Mouse (Mus musculus): ENCODE data around the gene Tmeff2.

The Tmeff2 gene

DNA sequence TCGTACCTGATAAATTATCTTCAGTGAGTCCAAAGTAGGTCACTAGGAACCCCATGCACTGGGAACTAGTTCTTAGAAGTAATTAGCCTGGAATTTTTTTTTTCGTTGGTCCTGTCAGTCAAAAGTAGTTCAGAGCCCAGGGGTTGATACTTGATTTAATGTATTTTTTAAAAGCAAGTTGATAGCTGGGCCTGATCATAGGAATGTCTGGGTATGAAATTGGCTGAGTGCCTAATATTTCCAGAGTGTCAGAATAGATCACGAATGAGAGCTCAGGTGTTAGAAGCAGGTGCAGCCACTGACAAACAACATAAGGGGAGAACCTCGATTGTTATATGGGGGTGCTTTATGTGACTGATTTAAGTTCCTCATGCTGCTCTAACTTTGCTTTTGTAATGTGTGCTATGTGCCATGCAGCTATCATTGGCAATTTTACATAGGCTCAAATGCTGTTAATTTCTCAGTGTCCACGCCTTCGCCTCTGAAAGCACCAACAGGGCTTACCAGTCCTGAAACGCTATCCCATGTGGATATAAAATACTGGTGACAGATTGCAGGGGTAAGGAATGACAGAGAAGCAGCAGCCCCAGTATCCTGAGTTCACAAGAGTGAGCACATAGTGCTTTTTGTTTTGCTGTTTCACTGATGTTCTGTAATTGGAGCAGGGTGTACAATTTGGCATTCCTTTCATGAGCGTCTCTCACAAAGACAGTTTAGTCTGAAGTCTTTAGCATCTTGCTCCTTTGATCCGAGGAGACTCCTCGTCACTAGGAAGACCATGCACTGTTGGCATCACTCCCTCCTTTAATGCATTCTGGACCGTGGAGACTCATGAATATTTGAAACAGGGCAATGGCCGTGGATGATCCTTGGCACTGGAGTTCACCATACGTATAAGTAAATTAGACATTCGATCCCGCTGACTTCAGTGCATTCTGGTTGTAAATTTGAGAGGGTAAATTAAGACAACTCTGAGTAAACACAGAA lies 175.6 kb downstream of the Tmeff2 start:
- no peak for TF ChIP-seq POU5F1 (IDR thresholded peaks at IDR 0.05; ENCODE audit: borderline replicate concordance, low read length)
- TF ChIP-seq NANOG (IDR thresholded peaks at IDR 0.05; ENCODE audit: borderline replicate concordance, low read length) = no peak
- TF ChIP-seq CTCF (conservative IDR thresholded peaks at IDR 0.05; ENCODE audit: low read length) = no peak
- Histone ChIP-seq H3K4me1 (replicated peaks; ENCODE audit: low read depth, low read length) (no peaks in the 10 kb centered on the region), H3K4me3 (replicated peaks; ENCODE audit: low read length) (no peak overlapping the region), H3K36me3 (ENCODE audit: insufficient read depth, low read length) (no peaks in the 10 kb centered on the region), H3K9me3 (ENCODE audit: low read length) (no peaks in the 10 kb centered on the region), H3K27me3 (ENCODE audit: insufficient read depth, low read length) (no peaks in the 10 kb centered on the region)

DNA sequence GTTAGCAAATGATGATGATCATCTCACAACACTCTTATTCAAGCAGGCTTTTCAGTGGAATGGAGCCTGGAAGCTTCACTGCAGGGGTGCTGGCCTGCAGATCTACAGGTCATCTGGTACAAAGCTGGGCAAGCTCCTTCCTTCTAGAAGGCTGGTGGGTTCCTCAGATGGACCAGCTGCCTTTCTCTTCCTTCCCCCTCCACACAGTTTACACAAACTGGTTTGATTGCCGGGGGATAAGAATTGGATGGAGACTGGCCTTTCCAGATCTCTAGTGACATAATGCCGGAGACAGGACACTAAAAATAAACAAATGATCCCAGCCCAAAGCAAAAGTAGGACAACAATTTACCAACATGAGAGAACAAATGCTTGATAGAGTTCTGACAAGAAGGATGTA lies 188.5 kb downstream of the Tmeff2 start:
- no peak for TF ChIP-seq NANOG (IDR thresholded peaks at IDR 0.05; ENCODE audit: borderline replicate concordance, low read length)
- no peak for TF ChIP-seq POU5F1 (IDR thresholded peaks at IDR 0.05; ENCODE audit: borderline replicate concordance, low read length)
- TF ChIP-seq CTCF (conservative IDR thresholded peaks at IDR 0.05; ENCODE audit: low read length) = no peak
- Histone ChIP-seq H3K36me3 (ENCODE audit: insufficient read depth, low read length) (no peaks in the 10 kb centered on the region), H3K4me3 (replicated peaks; ENCODE audit: low read length) (no peak overlapping the region), H3K4me1 (replicated peaks; ENCODE audit: low read depth, low read length) (no peaks in the 10 kb centered on the region), H3K9me3 (ENCODE audit: low read length) (no peaks in the 10 kb centered on the region), H3K27me3 (ENCODE audit: insufficient read depth, low read length) (no peaks in the 10 kb centered on the region)

DNA sequence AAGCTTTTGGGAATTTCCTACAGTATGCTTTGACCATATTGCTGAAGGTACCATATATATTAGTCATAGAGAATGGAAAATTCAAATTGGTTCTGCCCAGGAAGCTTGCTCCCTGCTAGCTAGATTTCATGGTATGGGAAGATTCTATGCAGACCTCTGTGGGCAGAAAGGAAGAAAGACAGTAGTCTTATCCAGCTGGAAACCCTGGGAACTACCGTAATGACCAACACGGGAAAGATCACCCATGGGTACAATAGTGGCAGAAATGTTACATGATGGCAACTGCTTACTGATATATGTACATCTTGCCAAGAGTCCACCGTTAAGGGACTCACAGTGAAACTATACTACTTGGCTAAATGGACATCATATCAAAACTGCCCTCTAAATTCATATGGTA lies 189.4 kb downstream of the Tmeff2 start:
- Histone ChIP-seq H3K36me3 (ENCODE audit: insufficient read depth, low read length) (no peaks in the 10 kb centered on the region), H3K4me3 (replicated peaks; ENCODE audit: low read length) (no peak overlapping the region), H3K9me3 (ENCODE audit: low read length) (no peaks in the 10 kb centered on the region), H3K4me1 (replicated peaks; ENCODE audit: low read depth, low read length) (no peaks in the 10 kb centered on the region), H3K27me3 (ENCODE audit: insufficient read depth, low read length) (no peaks in the 10 kb centered on the region)
- no peak for TF ChIP-seq CTCF (conservative IDR thresholded peaks at IDR 0.05; ENCODE audit: low read length)
- TF ChIP-seq POU5F1 (IDR thresholded peaks at IDR 0.05; ENCODE audit: borderline replicate concordance, low read length) = no peak
- TF ChIP-seq NANOG (IDR thresholded peaks at IDR 0.05; ENCODE audit: borderline replicate concordance, low read length) = no peak

DNA sequence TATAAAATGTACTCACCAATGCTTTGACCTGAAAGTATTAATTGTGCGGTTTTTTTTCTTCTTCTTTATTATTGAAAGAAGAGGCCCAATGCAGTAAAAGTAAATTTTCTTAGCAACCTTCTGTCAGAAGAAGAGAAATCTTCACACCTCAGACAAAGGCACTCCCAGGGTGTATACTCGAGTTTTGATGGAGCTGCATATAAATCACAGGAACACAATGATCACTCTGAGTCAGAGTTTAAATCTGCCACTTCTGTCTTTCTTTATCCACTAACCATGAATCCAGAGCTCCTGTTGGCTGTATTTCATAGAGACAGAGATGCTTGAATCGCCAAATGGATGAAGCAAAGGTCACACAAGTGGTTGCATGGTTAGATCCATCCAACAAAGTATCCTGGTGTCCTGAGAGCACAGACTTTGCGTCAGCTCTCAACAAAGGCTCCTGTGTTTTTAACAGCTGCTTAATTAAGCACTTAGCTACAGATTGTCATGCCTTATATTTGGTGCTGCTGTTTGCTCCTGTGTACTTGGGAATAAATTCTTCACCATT lies 189.8 kb downstream of the Tmeff2 start:
- Histone ChIP-seq H3K4me1 (replicated peaks; ENCODE audit: low read depth, low read length) (no peaks in the 10 kb centered on the region), H3K27me3 (ENCODE audit: insufficient read depth, low read length) (no peaks in the 10 kb centered on the region), H3K36me3 (ENCODE audit: insufficient read depth, low read length) (no peaks in the 10 kb centered on the region), H3K4me3 (replicated peaks; ENCODE audit: low read length) (no peak overlapping the region), H3K9me3 (ENCODE audit: low read length) (no peaks in the 10 kb centered on the region)
- no peak for TF ChIP-seq NANOG (IDR thresholded peaks at IDR 0.05; ENCODE audit: borderline replicate concordance, low read length)
- TF ChIP-seq POU5F1 (IDR thresholded peaks at IDR 0.05; ENCODE audit: borderline replicate concordance, low read length) = no peak
- no peak for TF ChIP-seq CTCF (conservative IDR thresholded peaks at IDR 0.05; ENCODE audit: low read length)

DNA sequence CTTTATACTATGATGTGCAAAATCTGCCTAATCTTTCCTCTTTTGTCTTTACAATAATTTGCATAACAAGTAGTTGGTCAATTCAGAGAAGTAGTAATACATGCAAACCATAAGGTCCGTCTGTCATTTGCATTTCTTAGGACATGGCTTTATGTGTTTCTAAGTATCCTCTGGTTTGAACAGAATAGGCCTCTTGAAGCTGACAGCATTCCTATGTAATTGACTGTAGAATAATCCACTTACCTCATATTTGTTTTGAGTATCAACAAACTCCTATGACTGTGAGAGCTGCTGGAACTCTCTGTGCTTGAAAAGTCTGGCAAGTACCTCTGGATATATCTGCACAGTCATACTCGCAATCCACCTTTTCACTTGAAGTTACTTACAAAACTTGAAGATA lies 194.3 kb downstream of the Tmeff2 start:
- TF ChIP-seq POU5F1 (IDR thresholded peaks at IDR 0.05; ENCODE audit: borderline replicate concordance, low read length) (no peak), CTCF (conservative IDR thresholded peaks at IDR 0.05; ENCODE audit: low read length) (no peak), NANOG (IDR thresholded peaks at IDR 0.05; ENCODE audit: borderline replicate concordance, low read length) (no peak)
- no peak overlapping the region for H3K4me3 ChIP-seq (replicated peaks; ENCODE audit: low read length)
- H3K4me1 ChIP-seq (replicated peaks; ENCODE audit: low read depth, low read length) = no peaks in the 10 kb centered on the region
- H3K36me3 ChIP-seq (ENCODE audit: insufficient read depth, low read length) = no peaks in the 10 kb centered on the region
- no peaks in the 10 kb centered on the region for H3K9me3 ChIP-seq (ENCODE audit: low read length)
- H3K27me3 ChIP-seq (ENCODE audit: insufficient read depth, low read length) = no peaks in the 10 kb centered on the region

DNA sequence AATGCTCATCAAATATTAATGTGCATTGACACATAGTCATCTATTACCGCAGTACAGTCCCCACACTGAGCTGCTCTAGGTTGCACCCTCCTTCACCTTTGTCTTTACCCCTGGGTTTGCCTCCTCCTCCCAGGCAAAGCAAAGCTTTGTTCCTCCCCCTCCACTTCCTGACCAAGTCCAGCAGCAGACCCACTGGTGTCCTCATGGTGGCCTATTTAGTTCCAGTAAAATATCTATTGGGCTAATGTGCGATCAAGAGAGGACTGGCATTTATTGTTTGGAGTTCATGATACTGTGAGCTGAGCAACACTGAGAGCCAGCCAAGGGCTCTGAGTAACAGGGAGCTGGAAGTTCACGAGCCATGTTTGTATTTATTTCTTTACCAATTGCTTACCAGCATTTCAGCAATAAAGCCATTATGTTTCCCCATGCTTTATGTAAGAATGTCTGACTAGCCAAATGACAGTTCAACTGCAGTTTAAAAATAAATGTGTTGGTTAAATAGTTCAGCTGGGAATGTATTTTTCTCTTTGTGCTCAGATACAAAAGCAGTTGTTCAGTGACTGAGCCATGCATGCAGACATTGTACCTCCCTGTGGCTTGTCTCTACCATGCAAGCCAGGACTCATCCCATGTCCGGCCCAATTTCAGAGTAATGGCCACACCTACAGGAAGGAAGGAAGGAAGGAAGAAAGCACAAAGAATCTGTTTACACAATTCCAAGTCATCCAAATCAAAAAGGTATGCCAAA lies 196.6 kb downstream of the Tmeff2 start:
- Histone ChIP-seq H3K4me3 (replicated peaks; ENCODE audit: low read length) (no peak overlapping the region), H3K36me3 (ENCODE audit: insufficient read depth, low read length) (no peaks in the 10 kb centered on the region), H3K9me3 (ENCODE audit: low read length) (no peaks in the 10 kb centered on the region)

DNA sequence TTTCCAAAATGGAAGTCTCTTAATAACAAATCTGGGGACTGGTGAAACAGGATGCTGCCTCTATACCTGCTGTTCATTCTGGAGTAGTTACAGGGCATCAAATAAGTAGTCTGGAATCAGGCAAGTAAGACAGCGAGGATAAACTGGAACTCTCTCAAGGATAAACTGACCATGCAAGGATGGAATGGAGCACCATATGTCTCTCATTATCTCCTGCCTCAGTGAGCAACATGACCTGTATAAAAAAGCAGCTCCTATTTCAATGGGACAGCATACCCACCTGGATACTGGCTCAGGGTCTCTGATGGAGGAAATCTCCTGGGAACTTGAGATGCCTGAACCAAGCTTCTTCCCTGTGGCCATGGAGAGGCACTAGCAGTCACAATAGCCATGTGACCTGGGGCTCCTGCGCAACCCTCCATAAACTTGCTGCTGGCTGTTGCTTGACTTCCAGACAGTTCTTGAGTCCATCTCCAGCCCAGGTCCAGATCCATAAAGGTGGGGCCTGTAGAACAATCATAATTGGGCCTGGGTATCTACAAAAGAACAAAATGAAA lies 200.7 kb downstream of the Tmeff2 start:
- Histone ChIP-seq H3K36me3 (ENCODE audit: insufficient read depth, low read length) (no peaks in the 10 kb centered on the region), H3K27me3 (ENCODE audit: insufficient read depth, low read length) (no peaks in the 10 kb centered on the region), H3K4me1 (replicated peaks; ENCODE audit: low read depth, low read length) (no peaks in the 10 kb centered on the region), H3K4me3 (replicated peaks; ENCODE audit: low read length) (no peak overlapping the region), H3K9me3 (ENCODE audit: low read length) (no peaks in the 10 kb centered on the region)
- no peak for TF ChIP-seq NANOG (IDR thresholded peaks at IDR 0.05; ENCODE audit: borderline replicate concordance, low read length)
- no peak for TF ChIP-seq POU5F1 (IDR thresholded peaks at IDR 0.05; ENCODE audit: borderline replicate concordance, low read length)
- TF ChIP-seq CTCF (conservative IDR thresholded peaks at IDR 0.05; ENCODE audit: low read length) = no peak

More for the DNA sequence above, 196.6 kb downstream of the Tmeff2 start:
- no peak for TF ChIP-seq CTCF (conservative IDR thresholded peaks at IDR 0.05; ENCODE audit: low read length)
- TF ChIP-seq NANOG (IDR thresholded peaks at IDR 0.05; ENCODE audit: borderline replicate concordance, low read length) = no peak
- TF ChIP-seq POU5F1 (IDR thresholded peaks at IDR 0.05; ENCODE audit: borderline replicate concordance, low read length) = no peak
- Histone ChIP-seq H3K27me3 (ENCODE audit: insufficient read depth, low read length) (no peaks in the 10 kb centered on the region), H3K4me1 (replicated peaks; ENCODE audit: low read depth, low read length) (no peaks in the 10 kb centered on the region)

DNA sequence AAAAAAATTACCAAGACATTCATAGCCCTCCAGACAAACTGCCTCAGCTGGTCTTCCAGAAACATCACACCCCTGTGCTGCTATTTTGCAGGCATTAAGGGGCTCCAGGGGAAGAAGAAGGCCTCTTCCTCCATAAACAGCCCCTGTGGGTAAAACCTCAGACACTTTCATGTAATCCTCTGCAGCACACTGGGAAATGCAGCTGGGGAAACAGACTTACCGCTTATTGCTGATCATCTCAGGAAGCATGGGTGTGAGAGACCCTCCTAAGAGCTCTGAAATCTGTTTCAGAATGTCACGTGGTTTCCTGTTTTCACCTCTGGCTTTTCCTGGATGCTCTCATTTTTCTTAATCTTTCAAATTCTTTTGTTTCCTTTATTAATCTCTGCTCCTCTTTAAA lies 204.3 kb downstream of the Tmeff2 start:
- no peaks in the 10 kb centered on the region for H3K4me1 ChIP-seq (replicated peaks; ENCODE audit: low read depth, low read length)
- no peaks in the 10 kb centered on the region for H3K27me3 ChIP-seq (ENCODE audit: insufficient read depth, low read length)
- no peak for TF ChIP-seq NANOG (IDR thresholded peaks at IDR 0.05; ENCODE audit: borderline replicate concordance, low read length)
- TF ChIP-seq CTCF (conservative IDR thresholded peaks at IDR 0.05; ENCODE audit: low read length) = no peak
- no peak for TF ChIP-seq POU5F1 (IDR thresholded peaks at IDR 0.05; ENCODE audit: borderline replicate concordance, low read length)
- no peak overlapping the region for H3K4me3 ChIP-seq (replicated peaks; ENCODE audit: low read length)
- no peaks in the 10 kb centered on the region for H3K36me3 ChIP-seq (ENCODE audit: insufficient read depth, low read length)
- H3K9me3 ChIP-seq (ENCODE audit: low read length) = no peaks in the 10 kb centered on the region
